Mouse (Mus musculus) CD8-positive naive resting alpha-beta T cell, adult 57 days (primary cell): Measurements from ENCODE around the gene Gm9008. TPM values are rescaled to one million over a fixed set of nuclear protein-coding genes. Genes with fewer than 3 reads are reported as not detected.

Source experiments
- total RNA-seq: library from RNA; stranded (reverse); gene quantifications from one replicate; pipeline ENCODE4 v1.2.4, GENCODE M21; 2023

Gm9008 gene
- 4.2 TPM for total RNA-seq

DNA sequence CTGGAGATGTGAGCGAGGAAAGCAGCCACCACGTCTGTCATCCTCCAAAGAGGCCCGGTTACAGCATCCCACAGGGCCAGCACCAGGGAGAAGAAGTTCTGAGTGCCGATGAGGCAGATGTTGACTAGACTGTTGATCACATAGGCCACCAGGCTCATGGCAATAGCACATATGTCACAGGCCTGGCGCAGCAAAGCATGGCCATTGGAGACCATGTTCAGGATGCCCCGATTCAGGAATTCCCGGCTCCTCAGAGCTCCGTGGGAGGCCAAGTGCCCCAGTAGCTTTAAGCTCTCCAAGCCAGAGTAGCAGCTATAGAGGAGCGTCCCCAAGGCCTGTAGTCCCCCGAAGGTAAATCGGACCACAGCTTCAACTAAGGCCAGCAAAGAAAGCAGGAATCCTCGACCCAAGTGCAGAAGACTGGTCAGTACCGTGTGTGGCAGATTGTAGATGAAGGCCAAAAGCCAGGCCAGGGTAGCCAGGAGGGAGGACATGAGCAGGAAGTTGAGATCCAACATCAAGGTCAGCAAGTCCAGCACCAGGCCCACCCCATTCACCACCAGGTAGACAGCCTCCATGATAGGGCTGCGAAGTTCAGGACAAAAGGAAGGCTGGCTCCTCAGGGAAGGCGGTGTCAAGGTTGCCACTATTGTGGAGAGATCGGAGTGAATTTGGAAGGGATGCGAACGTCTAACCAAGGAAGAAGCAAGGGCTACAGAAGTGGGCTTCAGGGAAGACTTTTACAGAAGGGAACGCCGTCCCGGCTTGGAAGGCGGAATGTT, at the start of gene Gm9008:
Gm9008 (minus strand) TSS at position 731 of the 782 bp plus-strand sequence.

